Mouse (Mus musculus) small intestine, adult 2 months (tissue): ENCODE results near the gene Slc3a2. TPM values are rescaled to one million over a fixed set of nuclear protein-coding genes. Genes with fewer than 3 reads are reported as not detected.

Experiments used
- H3K27ac ChIP-seq: fragments of 200-500 bp; 2 replicates; pipeline ENCODE4 v1.5.1; 2012; ENCODE audit warnings: low read depth, low read length, control low read depth, inconsistent platforms; ENCODE audit not compliant: insufficient read depth
- H3K27me3 ChIP-seq: fragments of 200-500 bp; 2 replicates; pipeline ENCODE4 v1.6.1; 2012; ENCODE audit warnings: mild to moderate bottlenecking, moderate library complexity, low read length, inconsistent platforms; ENCODE audit not compliant: control insufficient read depth, insufficient read depth
- H3K36me3 ChIP-seq: fragments of 200-500 bp; 2 replicates; pipeline ENCODE4 v1.6.1; 2012; ENCODE audit warnings: mild to moderate bottlenecking, low read length, control low read depth, inconsistent platforms; ENCODE audit not compliant: control insufficient read depth, insufficient read depth
- H3K4me1 ChIP-seq: fragments of 200-500 bp; 2 replicates; pipeline ENCODE4 v1.6.1; 2012; ENCODE audit warnings: low read length, inconsistent platforms, mixed read lengths; ENCODE audit not compliant: control insufficient read depth, insufficient read depth, insufficient read length
- H3K4me3 ChIP-seq: fragments of 200-500 bp; 2 replicates; pipeline ENCODE4 v1.5.1; 2012; ENCODE audit warnings: low read depth, mild to moderate bottlenecking, control low read depth, inconsistent platforms, low read length, moderate library complexity
- CTCF ChIP-seq: fragments of 200-500 bp; IDR thresholded peaks from 2 replicates; pipeline ENCODE4 v1.5.1; 2012; ENCODE audit warnings: low read depth, mild to moderate bottlenecking, control low read depth, inconsistent platforms, low read length, moderate library complexity, mixed read lengths; ENCODE audit not compliant: insufficient replicate concordance, insufficient read length; ENCODE audit errors: extremely low read depth
- POLR2A ChIP-seq: fragments of 200-500 bp; IDR thresholded peaks from 2 replicates; pipeline ENCODE4 v1.6.1; 2012; ENCODE audit warnings: low read depth, mild to moderate bottlenecking, control low read depth, inconsistent platforms, low read length, moderate library complexity
- WGBS: fragments of 180-500 bp; shearing (Covaris S2); methylation state at CpG from one replicate; pipeline ENCODE4 v1.1.7; 2018; 5-methylcytosine and 5-hydroxymethylcytosine counted together
- polyA plus RNA-seq: library from polyadenylated mRNA; depleted of rRNA; stranded (reverse); fragments of >200 nt; gene quantifications from 2 replicates; pipeline ENCODE4 v1.2.3, GENCODE M21; 2012

Slc3a2 gene
- polyA plus RNA-seq, 1 experiment, result 391 TPM

GRCm38 (mm10) chr19:8756635-8757387 is 33.6 kb upstream of the Slc3a2 start, which contains the start of gene Nxf1:
Gene Nxf1, plus strand, starts transcription at chr19:8757073.
- Histone ChIP-seq H3K4me3 (peak within 1 kb of the TSS; percentile 71), H3K27ac (peak within 1 kb of the TSS; percentile 68), H3K36me3 (peaks cover 20% of the 10 kb centered on the region), H3K27me3 (no peaks in the 10 kb centered on the region), H3K4me1 (no peaks in the 10 kb centered on the region)
- WGBS, result under 1% methylated on average over 75 of the region's 75 CpGs
- peak; percentile 96 for TF ChIP-seq POLR2A
- TF ChIP-seq CTCF, result no peak

- Histone ChIP-seq H3K4me1 (no peaks in the 10 kb centered on the region), H3K27ac (no peak overlapping the region), H3K36me3 (peaks cover 28% of the 10 kb centered on the region), H3K27me3 (no peaks in the 10 kb centered on the region), H3K4me3 (no peak overlapping the region)
- TF ChIP-seq POLR2A (no peak), CTCF (no peak)
- WGBS, result 63% methylated on average over 3 of the region's 3 CpGs
These were observed 32.5 kb upstream of the Slc3a2 start for GRCm38 (mm10) chr19:8755652-8756051.

GRCm38 (mm10) chr19:8747368-8747767 is 24.2 kb upstream of the Slc3a2 start:
- Histone ChIP-seq H3K4me1 (peaks cover 3% of the 10 kb centered on the region), H3K4me3 (no peak overlapping the region), H3K27me3 (no peaks in the 10 kb centered on the region), H3K27ac (no peak overlapping the region), H3K36me3 (peaks cover 70% of the 10 kb centered on the region)
- 73% methylated on average over 2 of the region's 2 CpGs for WGBS
- peak; percentile 16; the same call in 1 of the 2 replicates for TF ChIP-seq CTCF
- TF ChIP-seq POLR2A, result no peak

- peaks cover 56% of the 10 kb centered on the region for H3K36me3 ChIP-seq
- no peak overlapping the region for H3K4me3 ChIP-seq
- no peak overlapping the region for H3K27ac ChIP-seq
- peaks cover 5% of the 10 kb centered on the region for H3K4me1 ChIP-seq
- no peak for TF ChIP-seq POLR2A
- no peak for TF ChIP-seq CTCF
- 92% methylated on average over 1 of the region's 1 CpGs for WGBS
- no peaks in the 10 kb centered on the region for H3K27me3 ChIP-seq
These were observed 22.2 kb upstream of the Slc3a2 start for GRCm38 (mm10) chr19:8745382-8745781.

- peak overlapping the region; percentile 69 for H3K4me3 ChIP-seq
- H3K36me3 ChIP-seq, result peaks cover 37% of the 10 kb centered on the region
- H3K27ac ChIP-seq, result peak overlapping the region; percentile 67
- H3K27me3 ChIP-seq, result no peaks in the 10 kb centered on the region
- 5% methylated on average over 14 of the region's 14 CpGs for WGBS
- peaks cover 5% of the 10 kb centered on the region for H3K4me1 ChIP-seq
- no peak for TF ChIP-seq CTCF
- TF ChIP-seq POLR2A, result no peak
These were observed 19.0 kb upstream of the Slc3a2 start for GRCm38 (mm10) chr19:8742176-8742575.

- no peak for TF ChIP-seq CTCF
- no peak; the same call in 1 of the 2 replicates for TF ChIP-seq POLR2A
- Histone ChIP-seq H3K4me1 (peaks cover 5% of the 10 kb centered on the region), H3K27ac (peak within 1 kb of the TSS; percentile 96), H3K4me3 (peak within 1 kb of the TSS; percentile 69), H3K27me3 (no peaks in the 10 kb centered on the region), H3K36me3 (peaks cover 32% of the 10 kb centered on the region)
- 1% methylated on average over 36 of the region's 36 CpGs for WGBS
These were observed 18.2 kb upstream of the Slc3a2 start, which contains the start of gene Stx5a for GRCm38 (mm10) chr19:8741243-8741869. Gene Stx5a, plus strand, starts transcription at chr19:8741413.

- Histone ChIP-seq H3K4me3 (peak within 1 kb of the TSS; percentile 69), H3K27me3 (no peaks in the 10 kb centered on the region), H3K36me3 (peaks cover 28% of the 10 kb centered on the region), H3K27ac (peak within 1 kb of the TSS; percentile 96), H3K4me1 (peaks cover 5% of the 10 kb centered on the region)
- 60% methylated on average over 14 of the region's 14 CpGs for WGBS
- no peak for TF ChIP-seq CTCF
- no peak for TF ChIP-seq POLR2A
These were observed 17.4 kb upstream of the Slc3a2 start, which contains the start of gene 1700092M07Rik for GRCm38 (mm10) chr19:8740603-8741002. Gene 1700092M07Rik, plus strand, starts transcription at chr19:8740718.
